Mouse (Mus musculus): ENCODE data around the gene Ccr1l1. TPM values are rescaled to one million over a fixed set of nuclear protein-coding genes. Genes with fewer than 3 reads are reported as not detected.

The Ccr1l1 gene
- polyA plus RNA-seq (2015; fragmentation: Nextera tagmentation; extraction: Ambion mirVana) = not detected in 2 replicates

DNA sequence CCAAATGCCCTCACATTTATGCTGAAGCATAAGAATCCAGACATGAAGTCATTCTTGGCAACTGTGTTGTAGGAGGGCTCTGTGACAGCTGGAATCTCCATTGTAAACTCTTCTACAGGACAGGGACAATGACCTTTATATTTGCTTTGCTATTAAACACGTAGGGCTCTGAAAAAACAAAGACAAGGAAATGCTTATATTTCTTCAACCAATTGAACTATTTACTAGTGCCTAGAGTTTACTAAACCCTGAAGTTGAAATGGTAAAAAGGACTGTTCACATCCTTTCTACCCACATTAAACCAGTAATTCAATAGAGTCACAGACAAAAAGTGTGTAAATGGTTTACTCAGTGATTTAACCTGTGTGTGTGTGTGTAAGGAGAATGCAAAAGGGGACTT, at the start of gene Ccr1l1:
TSS of gene Ccr1l1 (minus strand) at position 101 of the 400 bp plus-strand sequence.
- Histone ChIP-seq H3K4me3 (ENCODE audit: low read length) (no peak within 1 kb of the TSS), H3K9me3 (ENCODE audit: low read length) (no peaks in the 10 kb centered on the region), H3K27me3 (ENCODE audit: insufficient read depth, low read length) (no peaks in the 10 kb centered on the region), H3K27ac (ENCODE audit: low read length) (no peak within 1 kb of the TSS), H3K4me1 (ENCODE audit: insufficient read depth, low read length) (no peaks in the 10 kb centered on the region), H3K36me3 (ENCODE audit: insufficient read depth, low read length) (no peaks in the 10 kb centered on the region), H3K9ac (replicated peaks; ENCODE audit: low read length) (no peak within 1 kb of the TSS), H3K4me2 (replicated peaks; ENCODE audit: low read depth, low read length) (no peak within 1 kb of the TSS)
- ATAC-seq (ENCODE audit: low FRiP score, low TSS enrichment) = no peak
- 35% methylated on average over 1 of the region's 1 CpGs for WGBS

DNA sequence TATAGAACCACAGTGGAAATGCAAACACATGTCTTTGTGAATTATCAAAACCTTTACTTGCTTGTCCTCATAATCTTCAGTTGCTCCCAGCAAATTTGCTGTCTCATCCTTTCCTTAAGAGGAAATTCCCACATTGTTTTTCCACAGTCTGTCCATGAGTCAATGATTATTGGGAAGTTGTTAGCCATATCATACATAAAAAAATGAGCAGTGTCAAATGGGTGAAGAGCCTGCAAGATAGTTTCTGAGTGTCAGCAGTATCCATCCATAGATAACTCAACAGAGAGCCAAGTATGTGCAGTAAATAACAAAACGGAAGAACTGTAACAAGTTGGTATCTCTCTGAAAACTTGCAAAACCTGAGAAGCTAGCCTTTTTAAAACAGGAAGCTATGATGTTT, 43.5 kb upstream of the Ccr1l1 start, which contains the start of gene Ccr3:
TSS of gene Ccr3 (plus strand) at position 301 of the 400 bp plus-strand sequence.
- H3K36me3 ChIP-seq (ENCODE audit: insufficient read depth, low read length) = no peaks in the 10 kb centered on the region
- H3K27ac ChIP-seq (ENCODE audit: low read length) = no peak within 1 kb of the TSS
- H3K4me1 ChIP-seq (ENCODE audit: insufficient read depth, low read length) = no peaks in the 10 kb centered on the region
- no peak for ATAC-seq (ENCODE audit: low FRiP score, low TSS enrichment)
- H3K4me2 ChIP-seq (replicated peaks; ENCODE audit: low read depth, low read length) = no peak within 1 kb of the TSS
- H3K4me3 ChIP-seq (ENCODE audit: low read length) = no peak within 1 kb of the TSS
- no peak within 1 kb of the TSS for H3K9ac ChIP-seq (replicated peaks; ENCODE audit: low read length)
- no peaks in the 10 kb centered on the region for H3K9me3 ChIP-seq (ENCODE audit: low read length)
- no peaks in the 10 kb centered on the region for H3K27me3 ChIP-seq (ENCODE audit: insufficient read depth, low read length)
- WGBS = 90% methylated on average over 1 of the region's 1 CpGs

DNA sequence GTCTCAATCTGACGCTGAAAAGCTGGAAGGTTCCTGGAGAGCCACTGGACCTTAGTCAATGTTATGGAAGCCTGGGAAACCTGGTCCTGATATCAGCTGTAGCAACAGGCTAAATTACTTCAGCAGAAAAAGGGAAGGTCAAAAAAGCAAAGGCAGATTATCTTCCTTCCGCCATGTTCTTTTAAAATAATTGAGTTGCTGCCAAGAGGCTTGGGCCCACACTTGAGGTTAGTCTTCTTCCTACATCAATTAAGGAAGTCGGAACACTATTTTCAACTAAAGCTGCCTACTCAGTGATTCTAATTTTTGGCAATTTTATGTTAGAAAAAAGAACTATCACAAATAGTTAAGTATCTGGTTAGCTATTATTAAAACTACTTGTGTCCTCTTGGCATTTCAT, 41.7 kb upstream of the Ccr1l1 start:
- no peaks in the 10 kb centered on the region for H3K9me3 ChIP-seq (ENCODE audit: low read length)
- no peak overlapping the region for H3K4me2 ChIP-seq (replicated peaks; ENCODE audit: low read depth, low read length)
- WGBS = 89% methylated on average over 3 of the region's 3 CpGs
- no peak for ATAC-seq (ENCODE audit: low FRiP score, low TSS enrichment)
- no peaks in the 10 kb centered on the region for H3K36me3 ChIP-seq (ENCODE audit: insufficient read depth, low read length)
- no peak overlapping the region for H3K4me3 ChIP-seq (ENCODE audit: low read length)
- no peaks in the 10 kb centered on the region for H3K4me1 ChIP-seq (ENCODE audit: insufficient read depth, low read length)
- no peak overlapping the region for H3K27ac ChIP-seq (ENCODE audit: low read length)
- H3K9ac ChIP-seq (replicated peaks; ENCODE audit: low read length) = no peak overlapping the region
- no peaks in the 10 kb centered on the region for H3K27me3 ChIP-seq (ENCODE audit: insufficient read depth, low read length)

DNA sequence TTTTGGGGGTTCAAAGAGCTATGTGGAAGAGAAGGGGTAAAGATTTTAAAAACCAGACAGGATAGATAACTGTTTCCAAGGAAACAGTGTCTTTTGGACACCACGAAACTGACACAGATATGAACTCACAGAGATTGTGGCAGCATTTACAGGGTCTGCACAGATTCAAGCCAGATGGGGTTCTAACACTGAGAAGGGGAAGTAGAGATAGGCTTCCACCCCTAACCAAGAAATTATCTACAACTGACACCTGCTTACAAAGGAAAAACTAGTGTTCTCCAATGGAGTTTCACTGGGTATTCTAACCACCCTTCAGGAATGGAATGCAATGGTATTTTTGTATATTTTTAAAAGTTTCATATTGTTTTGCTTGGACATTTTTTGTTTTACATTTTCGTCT, 37.8 kb upstream of the Ccr1l1 start:
- ATAC-seq (ENCODE audit: low FRiP score, low TSS enrichment) = no peak
- Histone ChIP-seq H3K9ac (replicated peaks; ENCODE audit: low read length) (no peak overlapping the region), H3K4me1 (ENCODE audit: insufficient read depth, low read length) (no peaks in the 10 kb centered on the region), H3K36me3 (ENCODE audit: insufficient read depth, low read length) (no peaks in the 10 kb centered on the region), H3K4me2 (replicated peaks; ENCODE audit: low read depth, low read length) (no peak overlapping the region), H3K27me3 (ENCODE audit: insufficient read depth, low read length) (no peaks in the 10 kb centered on the region), H3K9me3 (ENCODE audit: low read length) (no peaks in the 10 kb centered on the region), H3K4me3 (ENCODE audit: low read length) (no peak overlapping the region), H3K27ac (ENCODE audit: low read length) (no peak overlapping the region)
- WGBS = 63% methylated on average over 2 of the region's 2 CpGs

DNA sequence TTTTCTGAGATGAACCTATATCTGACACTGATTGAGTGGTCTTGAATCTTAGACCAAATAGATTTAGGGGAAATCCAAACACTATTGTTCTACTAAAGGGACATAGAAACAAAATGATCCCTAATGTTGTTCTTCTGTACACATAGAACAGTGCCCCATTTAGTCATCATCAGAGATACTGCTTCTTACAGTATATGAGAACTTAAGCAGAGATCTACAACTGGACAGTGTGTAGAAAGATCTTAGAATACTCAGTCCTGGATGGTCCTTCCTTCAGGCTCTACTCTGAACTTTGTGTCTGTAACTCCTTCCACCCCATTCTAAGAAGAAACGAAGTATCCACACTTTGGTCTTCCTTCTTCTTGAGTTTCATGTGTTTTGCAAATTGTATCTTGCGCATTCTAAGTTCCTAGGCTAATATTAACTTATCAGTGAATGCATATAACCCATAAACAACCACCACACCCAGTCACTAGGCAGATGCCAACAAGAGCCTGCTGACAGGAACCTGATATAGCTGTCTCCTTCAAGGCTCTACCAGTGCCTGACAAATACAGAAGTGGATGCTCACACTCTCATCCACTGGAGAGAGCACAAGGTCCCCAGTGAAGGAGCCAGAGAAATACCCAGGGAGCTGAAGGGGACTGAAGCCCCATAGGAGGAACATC, 36.9 kb upstream of the Ccr1l1 start:
- ATAC-seq (ENCODE audit: low FRiP score, low TSS enrichment) = no peak
- Histone ChIP-seq H3K4me1 (ENCODE audit: insufficient read depth, low read length) (no peaks in the 10 kb centered on the region), H3K4me3 (ENCODE audit: low read length) (no peak overlapping the region), H3K9ac (replicated peaks; ENCODE audit: low read length) (no peak overlapping the region), H3K9me3 (ENCODE audit: low read length) (no peaks in the 10 kb centered on the region), H3K27me3 (ENCODE audit: insufficient read depth, low read length) (no peaks in the 10 kb centered on the region), H3K36me3 (ENCODE audit: insufficient read depth, low read length) (no peaks in the 10 kb centered on the region), H3K4me2 (replicated peaks; ENCODE audit: low read depth, low read length) (no peak overlapping the region), H3K27ac (ENCODE audit: low read length) (no peak overlapping the region)
- 85% methylated on average over 2 of the region's 2 CpGs for WGBS

DNA sequence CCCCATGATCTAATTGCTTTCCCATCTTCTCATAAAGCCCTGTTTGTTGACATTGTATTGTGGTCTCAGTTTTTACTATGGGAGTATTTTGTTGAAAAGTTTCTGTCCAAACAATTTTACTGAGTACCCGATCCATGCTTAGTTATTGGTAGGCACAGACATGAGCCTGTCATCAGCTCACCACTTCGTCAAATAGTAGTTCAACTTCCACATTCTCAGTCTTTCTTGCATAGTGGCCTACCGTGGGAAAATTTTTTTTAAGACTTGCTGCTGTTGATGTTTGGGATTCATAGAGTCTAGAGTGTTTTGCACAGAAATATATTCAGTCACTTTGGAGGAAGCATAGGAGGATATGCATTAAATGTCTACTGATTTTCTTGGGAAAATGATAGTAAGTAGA, 35.1 kb upstream of the Ccr1l1 start:
- Histone ChIP-seq H3K9me3 (ENCODE audit: low read length) (no peaks in the 10 kb centered on the region), H3K4me2 (replicated peaks; ENCODE audit: low read depth, low read length) (no peak overlapping the region), H3K27me3 (ENCODE audit: insufficient read depth, low read length) (no peaks in the 10 kb centered on the region), H3K4me1 (ENCODE audit: insufficient read depth, low read length) (no peaks in the 10 kb centered on the region), H3K4me3 (ENCODE audit: low read length) (no peak overlapping the region), H3K9ac (replicated peaks; ENCODE audit: low read length) (no peak overlapping the region), H3K36me3 (ENCODE audit: insufficient read depth, low read length) (no peaks in the 10 kb centered on the region), H3K27ac (ENCODE audit: low read length) (no peak overlapping the region)
- WGBS = 86% methylated on average over 3 of the region's 3 CpGs
- ATAC-seq (ENCODE audit: low FRiP score, low TSS enrichment) = no peak

DNA sequence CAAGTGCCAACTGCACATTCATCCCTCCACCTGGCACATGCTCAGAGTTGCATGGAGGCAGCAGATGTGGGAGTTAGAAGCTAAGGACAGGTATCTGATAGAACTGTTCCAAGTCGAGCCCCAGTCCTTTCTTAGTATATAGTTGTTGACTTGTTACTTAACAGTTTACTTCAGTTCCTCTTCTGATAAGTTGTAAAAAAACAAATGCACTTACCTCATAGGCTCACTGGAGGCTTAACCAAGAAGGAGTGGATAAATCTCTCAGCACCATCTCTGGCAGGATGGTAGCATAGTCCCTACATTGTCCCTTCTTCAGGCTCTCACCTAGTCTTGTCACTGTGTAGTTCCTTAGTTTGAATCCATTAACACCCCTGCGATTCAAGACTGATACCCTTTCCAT, 34.5 kb upstream of the Ccr1l1 start:
- Histone ChIP-seq H3K4me1 (ENCODE audit: insufficient read depth, low read length) (no peaks in the 10 kb centered on the region), H3K27me3 (ENCODE audit: insufficient read depth, low read length) (no peaks in the 10 kb centered on the region), H3K4me3 (ENCODE audit: low read length) (no peak overlapping the region), H3K36me3 (ENCODE audit: insufficient read depth, low read length) (no peaks in the 10 kb centered on the region), H3K9ac (replicated peaks; ENCODE audit: low read length) (no peak overlapping the region), H3K27ac (ENCODE audit: low read length) (no peak overlapping the region), H3K9me3 (ENCODE audit: low read length) (no peaks in the 10 kb centered on the region), H3K4me2 (replicated peaks; ENCODE audit: low read depth, low read length) (no peak overlapping the region)
- ATAC-seq (ENCODE audit: low FRiP score, low TSS enrichment) = no peak
- 67% methylated on average over 2 of the region's 2 CpGs for WGBS

DNA sequence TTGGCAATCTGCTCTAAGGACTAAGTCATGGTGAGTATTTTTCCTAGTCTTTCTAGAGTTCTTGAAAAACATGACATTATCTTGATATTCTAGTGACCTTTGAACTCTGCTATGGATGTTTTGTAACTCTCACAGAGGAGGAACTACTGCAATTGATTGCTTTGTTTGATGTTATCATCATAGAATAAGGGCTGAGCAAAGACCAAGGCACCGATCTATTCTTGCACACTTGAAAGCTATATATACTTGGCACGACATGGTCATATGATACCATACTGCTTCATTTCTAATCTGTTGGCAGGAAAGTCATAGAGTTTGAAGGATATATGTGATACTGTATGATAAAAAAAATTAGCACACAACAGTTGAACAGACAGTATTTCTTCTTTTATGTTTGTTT, 21.6 kb upstream of the Ccr1l1 start:
- Histone ChIP-seq H3K4me3 (ENCODE audit: low read length) (no peak overlapping the region), H3K27me3 (ENCODE audit: insufficient read depth, low read length) (no peaks in the 10 kb centered on the region), H3K9me3 (ENCODE audit: low read length) (no peaks in the 10 kb centered on the region), H3K27ac (ENCODE audit: low read length) (no peak overlapping the region), H3K4me2 (replicated peaks; ENCODE audit: low read depth, low read length) (no peak overlapping the region), H3K9ac (replicated peaks; ENCODE audit: low read length) (no peak overlapping the region), H3K36me3 (ENCODE audit: insufficient read depth, low read length) (no peaks in the 10 kb centered on the region), H3K4me1 (ENCODE audit: insufficient read depth, low read length) (no peaks in the 10 kb centered on the region)
- no peak for ATAC-seq (ENCODE audit: low FRiP score, low TSS enrichment)
- 74% methylated on average over 2 of the region's 2 CpGs for WGBS

DNA sequence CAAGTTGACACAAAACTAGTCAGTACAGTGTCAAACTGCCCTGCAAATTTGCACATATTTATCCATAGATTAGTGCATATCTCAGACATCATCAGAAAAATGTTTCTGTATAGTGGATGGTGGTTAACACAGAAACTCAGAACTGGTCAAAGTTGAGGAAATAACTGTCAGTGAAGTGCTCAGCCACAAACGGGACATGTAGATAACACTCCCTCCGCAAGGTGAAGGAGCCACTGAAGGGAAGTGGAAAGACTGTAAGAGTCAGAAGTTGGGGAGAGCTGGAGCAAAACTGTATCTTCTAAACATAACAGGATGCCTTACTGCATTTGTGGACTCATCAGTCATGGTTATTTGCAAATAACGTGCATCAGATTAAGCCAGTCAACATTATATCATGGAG, 19.5 kb upstream of the Ccr1l1 start:
- Histone ChIP-seq H3K9me3 (ENCODE audit: low read length) (no peaks in the 10 kb centered on the region), H3K27ac (ENCODE audit: low read length) (no peak overlapping the region), H3K9ac (replicated peaks; ENCODE audit: low read length) (no peak overlapping the region), H3K4me2 (replicated peaks; ENCODE audit: low read depth, low read length) (no peak overlapping the region), H3K4me1 (ENCODE audit: insufficient read depth, low read length) (no peaks in the 10 kb centered on the region), H3K27me3 (ENCODE audit: insufficient read depth, low read length) (no peaks in the 10 kb centered on the region), H3K36me3 (ENCODE audit: insufficient read depth, low read length) (no peaks in the 10 kb centered on the region), H3K4me3 (ENCODE audit: low read length) (no peak overlapping the region)
- no peak for ATAC-seq (ENCODE audit: low FRiP score, low TSS enrichment)
- 66% methylated on average over 3 of the region's 3 CpGs for WGBS

DNA sequence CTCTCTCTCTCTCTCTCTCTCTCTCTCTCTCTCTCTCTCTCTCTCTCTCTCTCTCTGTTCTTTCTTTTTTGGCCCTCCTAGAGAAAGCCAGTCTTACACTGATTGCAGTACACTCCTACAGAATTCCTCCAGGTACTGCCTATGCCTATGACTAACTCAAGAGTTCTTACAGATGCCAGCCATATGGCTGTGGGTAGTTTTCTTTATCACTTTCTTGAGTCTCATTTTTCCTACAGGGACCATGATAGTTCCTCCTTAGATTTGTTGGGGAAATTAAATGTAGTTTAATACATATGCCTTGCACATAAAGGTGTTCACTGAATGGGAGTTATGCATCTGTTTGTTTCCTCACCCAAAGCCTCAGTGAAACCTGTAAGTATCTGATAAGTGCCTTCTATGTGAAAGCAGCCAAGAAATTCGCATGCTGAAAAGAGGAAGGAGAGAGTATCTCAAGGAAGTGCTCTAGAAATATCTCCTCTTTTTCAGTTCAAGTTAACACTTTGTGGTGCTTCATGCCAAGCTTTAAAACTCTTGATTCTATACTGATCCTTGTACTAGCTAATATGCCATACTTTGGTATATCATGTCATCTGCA, 13.2 kb upstream of the Ccr1l1 start:
- ATAC-seq (ENCODE audit: low FRiP score, low TSS enrichment) = no peak
- Histone ChIP-seq H3K4me2 (replicated peaks; ENCODE audit: low read depth, low read length) (no peak overlapping the region), H3K9ac (replicated peaks; ENCODE audit: low read length) (no peak overlapping the region), H3K4me3 (ENCODE audit: low read length) (no peak overlapping the region), H3K4me1 (ENCODE audit: insufficient read depth, low read length) (no peaks in the 10 kb centered on the region), H3K36me3 (ENCODE audit: insufficient read depth, low read length) (no peaks in the 10 kb centered on the region), H3K27me3 (ENCODE audit: insufficient read depth, low read length) (no peaks in the 10 kb centered on the region), H3K9me3 (ENCODE audit: low read length) (no peaks in the 10 kb centered on the region), H3K27ac (ENCODE audit: low read length) (no peak overlapping the region)
- WGBS = 52% methylated on average over 1 of the region's 1 CpGs

Measured in kidney, embryonic 16.5 days (tissue).